Mouse (Mus musculus): ENCODE measurements around the gene Gm16181. TPM values are rescaled to one million over a fixed set of nuclear protein-coding genes. Genes with fewer than 3 reads are reported as not detected.

The Gm16181 gene
- polyA plus RNA-seq (2012; ENCODE audit: low replicate concordance), result not detected in 2 replicates

DNA sequence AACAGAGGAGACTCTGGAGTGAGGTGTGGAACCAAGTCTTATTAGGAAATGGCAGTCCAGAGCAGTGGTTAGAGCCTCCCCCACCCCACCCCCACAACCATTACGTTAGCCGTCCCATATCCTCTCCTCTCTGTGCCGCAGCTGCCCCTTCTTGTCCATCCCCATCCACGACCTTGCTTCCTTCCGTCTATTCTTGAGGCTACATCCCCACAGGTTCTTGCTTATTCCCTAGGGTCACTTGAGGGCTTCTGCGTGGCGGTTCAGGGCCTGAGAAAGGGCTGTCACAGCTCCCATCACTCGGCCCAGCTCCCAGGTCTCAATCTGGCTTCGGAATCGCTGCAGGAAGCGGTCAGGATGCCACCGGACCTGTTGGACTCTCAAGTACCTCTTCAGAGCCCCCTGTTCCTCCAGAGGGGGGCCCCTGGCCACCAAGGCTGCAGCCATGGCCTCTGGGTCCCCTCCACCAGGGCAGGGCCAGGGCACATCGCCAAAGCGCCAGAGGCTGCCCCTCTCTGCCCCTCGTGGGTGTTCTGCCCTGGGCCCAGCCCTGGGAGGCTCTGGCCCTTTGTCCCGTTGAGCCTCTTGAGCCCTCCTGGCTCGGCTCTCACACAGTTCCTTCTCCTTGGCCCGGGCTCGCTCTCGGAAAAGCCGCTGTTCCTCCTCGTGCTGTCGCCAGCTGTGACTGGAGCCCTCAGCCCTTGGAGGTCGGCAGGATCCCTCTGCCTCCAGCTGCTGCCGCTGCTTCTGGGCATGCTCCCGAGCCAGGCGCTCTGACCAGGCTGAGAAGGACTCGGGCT is at the start of gene Gm16181:
TSS of gene Gm16181 (plus strand) at position 679 of the 797 bp plus-strand sequence.

DNA sequence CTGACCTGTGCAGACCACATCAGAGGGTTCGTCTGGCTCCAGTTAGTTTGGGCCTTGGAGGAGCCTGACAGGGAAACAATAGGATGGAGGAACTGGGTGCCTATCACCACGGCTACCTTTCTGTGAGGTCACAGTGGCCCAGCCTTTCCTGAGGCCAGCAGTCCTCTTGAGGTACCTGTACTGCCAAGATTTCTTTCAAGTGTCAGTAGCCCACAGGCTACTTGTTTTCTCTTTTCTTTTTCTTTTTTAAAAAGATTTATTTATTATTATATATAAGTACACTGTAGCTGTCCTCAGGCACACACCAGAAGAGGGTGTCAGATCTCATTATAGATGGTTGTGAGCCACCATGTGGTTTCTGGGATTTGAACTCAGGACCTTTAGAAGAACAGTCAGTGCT is 44.7 kb upstream of the Gm16181 start, which contains the start of gene Aif1:
TSS of gene Aif1 (minus strand) at position 101 of the 400 bp plus-strand sequence.

DNA sequence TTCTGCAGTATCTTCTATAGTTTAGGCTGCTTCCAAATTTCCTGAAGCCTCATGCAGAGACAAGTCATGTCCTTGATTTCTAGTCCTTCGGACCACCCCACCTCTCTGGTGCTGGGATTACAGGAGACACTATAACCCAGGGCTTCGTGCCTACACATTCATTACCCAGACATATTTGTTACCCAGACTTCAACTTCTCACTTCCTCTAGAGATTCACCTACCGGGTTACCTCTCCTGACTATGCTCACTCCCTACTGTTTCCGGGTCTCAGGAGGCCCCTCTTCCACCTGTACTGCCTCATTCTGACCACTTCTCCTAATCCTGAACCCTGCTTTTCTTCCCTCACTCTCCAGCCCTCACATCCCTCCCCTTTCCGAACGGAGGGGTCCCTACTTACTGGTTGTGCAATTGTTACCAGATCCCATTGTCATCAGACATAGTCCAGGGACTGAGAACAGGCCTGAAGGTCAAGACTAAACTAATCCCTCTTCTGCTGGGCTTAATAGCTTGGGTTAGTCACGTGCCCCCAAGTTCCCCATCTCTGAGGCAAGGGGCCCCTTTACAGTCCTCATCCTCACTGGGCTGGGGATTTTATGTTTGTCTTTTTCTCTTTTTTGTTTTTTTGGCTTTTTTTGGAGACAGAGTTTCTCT is 32.5 kb upstream of the Gm16181 start, which contains the start of gene Lst1:
TSS of gene Lst1 (minus strand) at position 481 of the 652 bp plus-strand sequence.

DNA sequence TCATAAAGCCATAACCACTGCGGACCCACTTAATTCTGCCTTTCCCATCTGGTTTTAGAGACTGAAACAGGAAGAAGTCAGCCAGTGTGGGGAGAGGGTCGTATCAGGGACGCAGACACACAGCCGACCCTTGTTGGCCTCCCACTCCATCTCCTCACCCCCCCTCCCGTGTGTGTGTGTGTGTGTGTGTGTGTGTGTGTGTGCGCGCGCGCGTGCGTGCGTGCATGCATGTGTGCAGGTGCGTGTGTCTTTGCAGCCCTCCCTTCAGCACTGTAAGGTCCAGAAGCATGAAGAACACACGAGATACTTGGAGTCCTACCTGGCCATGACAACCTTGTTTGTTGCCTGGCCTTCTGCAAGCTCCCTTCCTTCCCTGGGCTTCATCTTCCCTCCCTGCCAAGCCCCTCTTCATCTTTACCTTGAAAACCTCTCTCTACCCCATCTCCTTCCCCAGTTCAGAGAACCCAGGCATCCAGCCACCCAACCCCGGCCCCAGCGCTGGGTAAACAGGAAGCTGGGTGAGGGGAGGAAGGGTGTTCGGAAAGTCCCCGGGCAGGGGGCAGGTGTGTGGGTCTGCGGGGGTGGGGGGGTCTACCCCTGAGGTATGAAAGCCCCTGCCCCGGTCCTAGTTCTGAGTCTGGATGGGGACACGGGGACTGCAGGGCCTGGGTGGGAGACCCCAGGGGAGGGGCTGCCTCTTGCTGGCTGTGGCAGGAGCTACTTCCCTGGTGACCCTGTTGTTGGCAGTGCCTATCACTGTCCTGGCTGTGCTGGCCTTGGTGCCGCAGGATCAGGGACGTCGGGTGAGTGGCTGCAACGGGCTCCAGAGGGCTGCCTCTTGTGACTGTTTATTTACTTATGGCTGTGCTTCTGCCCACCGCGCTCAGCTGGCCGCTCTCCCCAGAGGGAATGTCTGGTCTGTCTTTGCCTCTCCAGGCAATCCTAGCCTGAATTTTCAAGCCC is 26.5 kb upstream of the Gm16181 start, which contains the start of gene Ltb:
TSS of gene Ltb (plus strand) at position 559 of the 963 bp plus-strand sequence.

DNA sequence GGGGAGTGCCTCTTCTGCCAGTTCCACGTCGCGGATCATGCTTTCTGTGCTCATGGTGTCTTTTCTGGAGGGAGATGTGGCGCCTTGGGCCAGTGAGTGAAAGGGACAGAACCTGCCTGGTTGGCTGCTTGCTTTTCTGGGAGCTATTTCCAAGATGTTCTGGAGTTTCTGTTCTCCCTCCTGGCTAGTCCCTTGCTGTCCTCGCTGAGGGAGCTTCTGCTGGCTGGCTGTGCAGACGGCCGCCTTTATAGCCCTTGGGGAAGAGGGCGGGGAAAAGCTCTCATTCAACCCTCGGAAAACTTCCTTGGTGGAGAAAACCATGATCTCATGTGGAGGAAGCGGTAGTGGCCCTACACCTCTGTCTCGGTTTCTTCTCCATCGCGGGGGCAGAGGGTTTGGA is 18.8 kb upstream of the Gm16181 start, which contains the start of gene Tnf:
TSS of gene Tnf (minus strand) at position 221 of the 400 bp plus-strand sequence.

DNA sequence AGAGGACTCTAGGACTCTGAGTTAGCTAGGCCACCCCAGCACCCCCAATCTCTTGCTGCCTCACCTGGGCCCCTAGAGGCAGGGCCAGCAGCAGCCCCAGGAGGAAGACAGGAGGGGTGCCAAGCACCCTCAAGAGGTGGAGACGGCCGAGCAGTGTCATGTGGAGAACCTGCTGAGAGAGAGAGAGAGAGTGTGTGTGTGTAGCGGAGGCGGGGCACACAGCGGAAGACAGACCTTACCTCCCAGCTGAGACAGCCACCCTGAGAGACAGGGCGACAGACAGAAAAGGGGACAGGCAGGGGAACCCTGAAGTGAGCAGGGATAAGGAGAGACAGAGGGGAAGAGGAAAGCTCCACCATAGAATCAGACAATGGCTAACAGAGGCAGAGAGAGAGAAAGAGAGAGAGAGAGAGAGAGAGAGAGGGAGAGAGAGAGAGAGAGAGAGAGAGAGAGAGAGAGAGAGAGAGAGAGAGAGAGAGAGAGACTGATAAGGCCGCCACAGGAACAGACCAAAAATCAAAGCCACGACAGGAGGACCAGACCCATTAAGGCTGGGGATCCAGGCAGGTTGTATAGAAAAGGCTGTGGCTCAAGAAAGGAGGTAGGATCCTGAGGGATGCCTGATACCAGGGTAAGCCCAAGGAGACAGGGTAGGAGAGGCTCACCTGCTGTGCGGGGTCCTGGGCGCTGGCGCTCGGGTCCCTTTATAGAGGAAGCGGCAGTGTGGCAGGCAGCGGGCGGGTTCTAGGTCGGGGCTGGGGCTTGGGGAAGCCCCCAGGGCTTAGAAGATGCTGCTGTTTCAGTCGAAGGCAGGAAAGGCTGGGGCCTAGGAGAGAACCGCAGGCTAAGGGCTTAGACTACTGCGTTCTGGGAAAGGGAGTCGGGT is 15.9 kb upstream of the Gm16181 start, which contains the start of gene Lta:
TSS of gene Lta (minus strand) at position 858 of the 886 bp plus-strand sequence.

DNA sequence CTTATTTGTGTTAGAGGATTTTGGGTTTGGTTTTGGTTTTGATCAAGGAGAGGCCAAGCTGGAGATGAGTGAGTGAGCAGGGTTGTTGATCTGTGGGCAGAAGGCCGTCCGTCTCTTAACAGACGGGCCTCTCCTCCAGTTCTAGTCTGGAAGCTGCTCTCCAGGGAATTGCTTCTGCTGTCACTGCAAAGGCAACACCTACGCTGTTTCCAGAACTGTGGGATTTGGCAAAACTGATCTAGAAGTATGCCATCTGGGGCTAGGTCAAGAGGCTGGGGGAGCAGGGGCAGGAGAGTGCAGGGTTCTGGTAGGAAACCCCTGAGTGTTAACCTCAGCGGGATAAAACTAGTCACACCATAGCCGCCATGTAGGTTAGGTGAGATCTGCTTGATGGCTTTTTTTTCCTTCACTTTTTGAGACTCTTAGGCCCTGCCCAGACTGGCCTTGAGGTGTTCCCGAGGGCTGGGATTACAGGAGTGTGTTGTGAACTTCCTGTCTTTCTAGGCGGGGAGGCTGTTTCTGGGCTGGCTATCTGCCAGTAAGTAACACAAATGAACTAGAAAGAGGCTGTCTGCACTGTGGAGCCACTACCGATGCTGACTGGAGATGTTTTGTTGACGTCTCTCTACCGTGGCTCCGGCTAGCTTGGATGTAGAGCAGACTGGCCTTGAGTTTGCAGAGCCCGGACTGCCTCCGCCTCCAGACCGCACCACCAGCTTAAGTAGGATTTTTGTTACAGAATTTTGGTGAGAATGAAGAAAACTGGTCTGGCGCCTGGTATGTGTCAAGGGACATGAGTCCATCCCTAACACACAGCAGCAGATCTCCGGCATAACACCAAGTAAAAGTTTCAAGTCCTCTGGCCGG is 12.7 kb downstream of the Gm16181 start, which contains the start of gene Atp6v1g2:
TSS of gene Atp6v1g2 (plus strand) at position 547 of the 867 bp plus-strand sequence.

DNA sequence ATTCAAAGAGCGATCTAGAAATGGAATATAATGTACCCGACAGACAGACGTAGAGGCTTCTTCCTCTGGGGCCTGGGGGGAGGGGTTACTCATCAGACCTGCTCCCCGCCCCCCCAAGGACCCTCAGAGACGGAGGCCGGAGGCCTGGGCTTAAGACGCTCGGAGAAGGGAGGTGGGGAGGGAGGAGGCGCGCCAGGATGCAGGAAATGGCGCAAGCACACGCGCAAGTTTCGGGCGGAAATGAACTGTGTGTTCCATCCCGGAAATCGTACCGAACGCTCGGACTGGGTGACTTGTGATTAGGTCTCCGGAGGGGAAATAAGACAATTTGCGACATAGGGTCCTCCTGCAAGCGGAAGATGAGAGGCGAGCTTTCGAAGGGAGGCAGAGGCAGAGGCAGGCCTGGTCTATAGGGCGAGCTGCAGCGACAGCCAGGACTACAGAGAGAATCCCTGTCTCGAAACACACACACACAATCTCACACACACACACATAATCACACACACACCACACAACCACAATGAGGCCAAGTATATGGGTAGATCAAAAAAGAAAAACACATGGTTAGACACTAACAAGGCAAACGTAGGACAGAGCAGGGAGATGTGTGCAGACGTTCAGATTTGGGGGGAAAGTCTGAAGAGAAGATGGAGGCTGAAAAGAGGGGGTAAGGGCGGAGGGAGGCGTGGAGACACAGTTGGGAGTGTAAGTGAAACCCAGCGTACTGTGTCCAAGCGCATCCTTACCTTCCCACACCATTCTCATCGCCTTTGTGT is 15.2 kb downstream of the Gm16181 start, which contains the start of gene Nfkbil1:
TSS of gene Nfkbil1 (minus strand) at position 179 of the 776 bp plus-strand sequence.

DNA sequence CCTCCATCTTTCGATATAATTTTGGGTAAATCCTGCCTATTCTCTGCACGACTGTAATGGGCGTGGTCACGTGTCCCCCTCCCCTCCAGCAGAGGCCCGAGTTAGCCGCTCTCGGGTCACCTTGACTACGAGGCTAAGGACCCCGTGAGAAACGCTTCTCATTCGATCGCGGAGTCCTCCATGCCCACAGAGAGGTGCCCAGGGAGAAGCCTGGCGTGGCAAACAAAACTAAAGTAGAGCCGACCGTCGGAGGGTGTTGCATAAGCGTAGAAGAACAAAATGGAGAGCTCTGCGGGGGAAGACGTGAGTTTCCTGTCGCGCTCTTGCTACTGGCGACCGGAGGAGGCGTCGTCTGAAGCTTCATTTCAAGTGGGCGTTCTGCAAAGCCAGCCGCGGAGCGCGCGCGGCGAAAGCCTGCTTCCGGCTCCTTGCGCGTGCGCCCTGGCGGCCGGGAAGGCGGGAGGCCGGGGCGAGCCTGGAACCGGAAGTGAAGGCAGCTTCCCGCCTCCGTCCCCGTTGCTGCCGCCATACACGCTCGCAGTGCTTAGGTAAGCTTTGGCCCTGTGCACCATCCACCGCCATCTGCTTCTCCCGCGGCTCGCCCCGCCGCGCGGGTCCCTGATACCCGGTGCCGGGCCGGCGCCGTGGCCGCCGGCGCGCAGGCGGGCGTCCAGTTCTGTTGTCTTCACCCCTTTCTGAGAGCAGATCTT is 20.8 kb downstream of the Gm16181 start, which contains the start of gene Ddx39b:
TSS of gene Ddx39b (plus strand) at position 442 of the 710 bp plus-strand sequence.

DNA sequence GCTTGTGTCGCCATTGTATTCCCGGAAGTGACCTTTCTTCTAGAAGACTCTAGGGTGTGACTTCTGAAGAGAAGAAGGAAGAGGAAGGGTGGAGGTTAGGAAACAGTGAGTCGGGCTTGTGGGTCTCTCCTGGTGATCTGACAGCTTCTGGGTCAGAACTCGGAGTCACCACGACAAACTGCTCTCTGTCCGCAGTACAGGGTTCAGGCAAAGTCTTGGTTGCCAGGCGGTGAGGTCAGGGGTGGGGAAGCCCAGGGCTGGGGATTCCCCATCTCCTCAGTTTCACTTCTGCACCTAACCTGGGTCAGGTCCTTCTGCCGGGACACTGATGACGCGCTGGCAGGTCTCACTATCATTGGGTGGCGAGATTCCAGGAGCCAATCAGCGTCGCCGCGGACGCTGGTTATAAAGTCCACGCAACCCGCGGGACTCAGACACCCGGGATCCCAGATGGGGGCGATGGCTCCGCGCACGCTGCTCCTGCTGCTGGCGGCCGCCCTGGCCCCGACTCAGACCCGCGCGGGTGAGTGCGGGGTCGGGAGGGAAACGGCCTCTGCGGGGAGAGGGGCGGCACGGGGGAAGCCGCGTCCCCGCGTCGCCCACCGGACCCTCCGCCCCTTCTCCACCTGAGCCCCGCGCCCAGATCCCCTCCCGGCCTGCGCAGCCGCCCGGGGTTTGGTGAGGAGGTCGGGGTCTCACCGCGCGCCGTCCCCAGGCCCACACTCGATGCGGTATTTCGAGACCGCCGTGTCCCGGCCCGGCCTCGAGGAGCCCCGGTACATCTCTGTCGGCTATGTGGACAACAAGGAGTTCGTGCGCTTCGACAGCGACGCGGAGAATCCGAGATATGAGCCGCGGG is 42.3 kb downstream of the Gm16181 start, which contains the start of gene H2-D1:
TSS of gene H2-D1 (plus strand) at position 67 of the 859 bp plus-strand sequence.

Other genes starting within 250 kb of the Gm16181 start
- 0.68 and 2.2 TPM in 2 replicates for gene Hspa1a, start 248.7 kb upstream of the Gm16181 start, polyA plus RNA-seq (2012; ENCODE audit: low replicate concordance)
- not detected in 2 replicates for gene Hspa1l, start 248.1 kb upstream of the Gm16181 start, polyA plus RNA-seq (2012; ENCODE audit: low replicate concordance)
- gene Lsm2, start 239.0 kb upstream of the Gm16181 start, polyA plus RNA-seq (2012; ENCODE audit: low replicate concordance), result 51.7 and 75.3 TPM in 2 replicates
- gene Vars, start 219.8 kb upstream of the Gm16181 start, polyA plus RNA-seq (2012; ENCODE audit: low replicate concordance), result 768 and 1,214 TPM in 2 replicates
- 0.51 and 1.3 TPM in 2 replicates for gene Vwa7, start 204.3 kb upstream of the Gm16181 start, polyA plus RNA-seq (2012; ENCODE audit: low replicate concordance)
- gene Sapcd1, start 192.8 kb upstream of the Gm16181 start, polyA plus RNA-seq (2012; ENCODE audit: low replicate concordance), result 93.8 and 249 TPM in 2 replicates
- 54.6 and 127 TPM in 2 replicates for gene Msh5, start 174.1 kb upstream of the Gm16181 start, polyA plus RNA-seq (2012; ENCODE audit: low replicate concordance)
- 161 and 172 TPM in 2 replicates for gene Clic1, start 170.9 kb upstream of the Gm16181 start, polyA plus RNA-seq (2012; ENCODE audit: low replicate concordance)
- gene Ddah2, start 161.8 kb upstream of the Gm16181 start, polyA plus RNA-seq (2012; ENCODE audit: low replicate concordance), result 6.4 and 6.5 TPM in 2 replicates
- 0.17 TPM in 1 of 2 replicates, not detected in the other for gene Ly6g6c, start 155.4 kb upstream of the Gm16181 start, polyA plus RNA-seq (2012; ENCODE audit: low replicate concordance)
- 0.16 and 0.42 TPM in 2 replicates for gene Mpig6b, start 154.7 kb upstream of the Gm16181 start, polyA plus RNA-seq (2012; ENCODE audit: low replicate concordance)
- gene Ly6g6e, start 143.9 kb upstream of the Gm16181 start, polyA plus RNA-seq (2012; ENCODE audit: low replicate concordance), result not detected in 2 replicates
- not detected in 2 replicates for gene Ly6g6d, start 142.8 kb upstream of the Gm16181 start, polyA plus RNA-seq (2012; ENCODE audit: low replicate concordance)
- not detected in 2 replicates for gene Ly6g6f, start 135.2 kb upstream of the Gm16181 start, polyA plus RNA-seq (2012; ENCODE audit: low replicate concordance)
- 115 and 170 TPM in 2 replicates for gene Abhd16a, start 131.6 kb upstream of the Gm16181 start, polyA plus RNA-seq (2012; ENCODE audit: low replicate concordance)
- gene Ly6g5c, start 112.6 kb upstream of the Gm16181 start, polyA plus RNA-seq (2012; ENCODE audit: low replicate concordance), result not detected in 2 replicates
- 0.24 and 0.66 TPM in 2 replicates for gene Ly6g5b, start 105.4 kb upstream of the Gm16181 start, polyA plus RNA-seq (2012; ENCODE audit: low replicate concordance)
- 76.2 and 161 TPM in 2 replicates for gene Gpank1, start 99.4 kb upstream of the Gm16181 start, polyA plus RNA-seq (2012; ENCODE audit: low replicate concordance)
- gene Csnk2b, start 98.8 kb upstream of the Gm16181 start, polyA plus RNA-seq (2012; ENCODE audit: low replicate concordance), result 50.0 and 73.9 TPM in 2 replicates
- gene D17H6S53E, start 94.5 kb upstream of the Gm16181 start, polyA plus RNA-seq (2012; ENCODE audit: low replicate concordance), result 21.2 and 21.9 TPM in 2 replicates
- 0.18 and 0.28 TPM in 2 replicates for gene Apom, start 88.8 kb upstream of the Gm16181 start, polyA plus RNA-seq (2012; ENCODE audit: low replicate concordance)
- gene Bag6, start 85.7 kb upstream of the Gm16181 start, polyA plus RNA-seq (2012; ENCODE audit: low replicate concordance), result 414 and 841 TPM in 2 replicates
- 1,121 and 1,280 TPM in 2 replicates for gene Prrc2a, start 55.9 kb upstream of the Gm16181 start, polyA plus RNA-seq (2012; ENCODE audit: low replicate concordance)
- gene Aif1, start 44.8 kb upstream of the Gm16181 start, polyA plus RNA-seq (2012; ENCODE audit: low replicate concordance), result 7.8 and 19.1 TPM in 2 replicates
- gene Lst1, start 32.4 kb upstream of the Gm16181 start, polyA plus RNA-seq (2012; ENCODE audit: low replicate concordance), result 28.4 and 125 TPM in 2 replicates
- 883 and 1,534 TPM in 2 replicates for gene Ltb, start 26.4 kb upstream of the Gm16181 start, polyA plus RNA-seq (2012; ENCODE audit: low replicate concordance)
- gene Tnf, start 18.8 kb upstream of the Gm16181 start, polyA plus RNA-seq (2012; ENCODE audit: low replicate concordance), result 8.2 and 10.3 TPM in 2 replicates
- 20.2 and 29.6 TPM in 2 replicates for gene Lta, start 15.5 kb upstream of the Gm16181 start, polyA plus RNA-seq (2012; ENCODE audit: low replicate concordance)
- gene Atp6v1g2, start 12.8 kb downstream of the Gm16181 start, polyA plus RNA-seq (2012; ENCODE audit: low replicate concordance), result 2.8 and 6.8 TPM in 2 replicates
- 35.2 and 66.9 TPM in 2 replicates for gene Nfkbil1, start 15.0 kb downstream of the Gm16181 start, polyA plus RNA-seq (2012; ENCODE audit: low replicate concordance)
- gene Ddx39b, start 20.9 kb downstream of the Gm16181 start, polyA plus RNA-seq (2012; ENCODE audit: low replicate concordance), result 174 and 194 TPM in 2 replicates
- gene H2-D1, start 41.9 kb downstream of the Gm16181 start, polyA plus RNA-seq (2012; ENCODE audit: low replicate concordance), result 496 and 1,202 TPM in 2 replicates
- 21.1 and 21.9 TPM in 2 replicates for gene H2-Q1, start 99.6 kb downstream of the Gm16181 start, polyA plus RNA-seq (2012; ENCODE audit: low replicate concordance)
- 3.7 and 12.2 TPM in 2 replicates for gene H2-Q2, start 121.4 kb downstream of the Gm16181 start, polyA plus RNA-seq (2012; ENCODE audit: low replicate concordance)
- 331 and 730 TPM in 2 replicates for gene H2-Q4, start 158.8 kb downstream of the Gm16181 start, polyA plus RNA-seq (2012; ENCODE audit: low replicate concordance)
- gene H2-Q6, start 204.0 kb downstream of the Gm16181 start, polyA plus RNA-seq (2012; ENCODE audit: low replicate concordance), result 245 and 559 TPM in 2 replicates
- 90.4 and 146 TPM in 2 replicates for gene H2-Q7, start 218.3 kb downstream of the Gm16181 start, polyA plus RNA-seq (2012; ENCODE audit: low replicate concordance)
- gene H2-Q10, start 249.3 kb downstream of the Gm16181 start, polyA plus RNA-seq (2012; ENCODE audit: low replicate concordance), result 8.2 and 27.0 TPM in 2 replicates

All from hematopoietic multipotent progenitor cell, adult 10-12 weeks (in vitro differentiated cells).